Mouse (Mus musculus): ENCODE measurements at regions not wholly inside any gene's neighbourhood (a gene's known extent, or its start where the extent isn't known, plus 50 kb on each side); places are given as distances from the start of the nearest gene placed in this dataset.

- H3K36me3 ChIP-seq (ENCODE audit: inconsistent target) = no peaks in the 10 kb centered on the region
- no peak overlapping the region for H3K4me3 ChIP-seq (ENCODE audit: inconsistent target)
- no peaks in the 10 kb centered on the region for H3K79me2 ChIP-seq (ENCODE audit: inconsistent target)
- H3K27ac ChIP-seq = no peak overlapping the region
- 90% methylated on average over 6 of the region's 6 CpGs for WGBS (ENCODE audit: missing documents)
Observed at GRCm38 (mm10) chr3:103513411-103513810, 61.6 kb upstream of the Syt6 start.

- 80% methylated on average over 7 of the region's 7 CpGs for WGBS (ENCODE audit: missing documents)
- H3K27ac ChIP-seq = no peak overlapping the region
- no peaks in the 10 kb centered on the region for H3K36me3 ChIP-seq (ENCODE audit: inconsistent target)
Observed at GRCm38 (mm10) chr3:103514061-103514460, 61.0 kb upstream of the Syt6 start.

GRCm38 (mm10) chr3:103515946-103516345, 59.1 kb upstream of the Syt6 start:
- Histone ChIP-seq H3K27ac (no peak overlapping the region), H3K36me3 (ENCODE audit: inconsistent target) (no peaks in the 10 kb centered on the region), H3K79me2 (ENCODE audit: inconsistent target) (no peaks in the 10 kb centered on the region), H3K4me3 (ENCODE audit: inconsistent target) (no peak overlapping the region)
- WGBS (ENCODE audit: missing documents) = 57% methylated on average over 5 of the region's 5 CpGs

More at GRCm38 (mm10) chr3:103514061-103514460, 61.0 kb upstream of the Syt6 start:
- H3K79me2 ChIP-seq (ENCODE audit: inconsistent target) = no peaks in the 10 kb centered on the region
- H3K4me3 ChIP-seq (ENCODE audit: inconsistent target) = no peak overlapping the region

GRCm38 (mm10) chr3:103517376-103518304, 57.4 kb upstream of the Syt6 start:
- Histone ChIP-seq H3K27ac (no peak overlapping the region), H3K4me3 (ENCODE audit: inconsistent target) (no peak overlapping the region)
- 84% methylated on average over 8 of the region's 8 CpGs for WGBS (ENCODE audit: missing documents)

GRCm38 (mm10) chr3:103518624-103519023, 56.4 kb upstream of the Syt6 start:
- no peak overlapping the region for H3K4me3 ChIP-seq (ENCODE audit: inconsistent target)
- H3K36me3 ChIP-seq (ENCODE audit: inconsistent target) = no peaks in the 10 kb centered on the region
- no peaks in the 10 kb centered on the region for H3K79me2 ChIP-seq (ENCODE audit: inconsistent target)
- WGBS (ENCODE audit: missing documents) = 91% methylated on average over 2 of the region's 2 CpGs
- no peak overlapping the region for H3K27ac ChIP-seq

More at GRCm38 (mm10) chr3:103517376-103518304, 57.4 kb upstream of the Syt6 start:
- H3K79me2 ChIP-seq (ENCODE audit: inconsistent target) = no peaks in the 10 kb centered on the region
- no peaks in the 10 kb centered on the region for H3K36me3 ChIP-seq (ENCODE audit: inconsistent target)

All from macrophage (primary cell).